Mouse (Mus musculus) cerebellum, adult 2 months (tissue): ENCODE measurements at regions not wholly inside any gene's neighbourhood (a gene's known extent, or its start where the extent isn't known, plus 50 kb on each side); places are given as distances from the start of the nearest gene placed in this dataset.

Source experiments
- CTCF ChIP-seq: fragments of 200-500 bp; IDR thresholded peaks from 2 replicates; pipeline ENCODE4 v1.5.1; 2011; ENCODE audit warnings: low read depth, mild to moderate bottlenecking, control low read depth, low read length, moderate library complexity, borderline replicate concordance; ENCODE audit not compliant: insufficient read depth
- POLR2A ChIP-seq: fragments of 200-500 bp; IDR thresholded peaks from 2 replicates; pipeline ENCODE4 v1.6.1; 2011; ENCODE audit warnings: low read length, control low read depth, borderline replicate concordance; ENCODE audit not compliant: insufficient read depth

DNA sequence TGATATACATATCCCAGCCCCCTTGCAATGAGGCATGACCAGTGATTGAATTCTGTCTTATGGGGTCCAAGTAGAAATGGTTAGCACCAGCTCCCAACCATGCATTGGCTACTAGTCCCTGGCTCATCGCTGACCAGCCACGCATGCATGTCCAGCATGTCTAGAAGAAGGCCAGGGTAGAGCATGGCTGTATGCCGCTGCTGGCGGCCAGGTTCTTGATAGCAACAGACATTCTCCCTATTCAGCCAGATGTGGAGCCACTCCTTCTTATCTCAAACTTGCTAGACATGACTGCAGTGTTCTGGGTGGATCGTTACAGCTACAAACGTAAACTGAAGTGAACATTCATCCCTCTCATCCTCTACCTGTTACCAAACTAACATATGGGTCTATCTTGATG is 188.6 kb downstream of the Xxylt1 start:
- no peak for TF ChIP-seq CTCF
- no peak for TF ChIP-seq POLR2A
